Mouse (Mus musculus) neural tube, embryonic 13.5 days (tissue): ENCODE results near the gene Bcl7a. TPM values are rescaled to one million over a fixed set of nuclear protein-coding genes. Genes with fewer than 3 reads are reported as not detected.
A peak's percentile ranks its signal among the peaks of the same experiment; 100 is the strongest.

Source experiments
- ATAC-seq: fragments of 200-750 bp; cut with Nextera tagmentation; 2 replicates; pipeline ENCODE4 v1.8.0; 2017; ENCODE audit warnings: low read depth, mild to moderate bottlenecking, moderate TSS enrichment, moderate library complexity
- H3K27ac ChIP-seq: fragments of 300-500 bp; sonication (generic); replicated peaks from 2 replicates; pipeline ENCODE4 v1.5.1; 2015; ENCODE audit warnings: moderate library complexity, mild to moderate bottlenecking, inconsistent platforms
- H3K27me3 ChIP-seq: fragments of 300-500 bp; sonication (generic); 2 replicates; pipeline ENCODE4 v1.6.1; 2015; ENCODE audit warnings: mild to moderate bottlenecking, inconsistent platforms
- H3K36me3 ChIP-seq: fragments of 300-500 bp; sonication (generic); 2 replicates; pipeline ENCODE4 v1.6.1; 2015; ENCODE audit warnings: mild to moderate bottlenecking, inconsistent platforms
- H3K4me1 ChIP-seq: fragments of 300-500 bp; sonication (generic); replicated peaks from 2 replicates; pipeline ENCODE4 v1.6.1; 2015; ENCODE audit warnings: inconsistent platforms
- H3K4me2 ChIP-seq: fragments of 300-500 bp; sonication (generic); 2 replicates; pipeline ENCODE4 v1.6.1; 2015; ENCODE audit warnings: inconsistent platforms, mild to moderate bottlenecking, moderate library complexity
- H3K4me3 ChIP-seq: fragments of 300-500 bp; sonication (generic); 2 replicates; pipeline ENCODE4 v1.5.1; 2015; ENCODE audit warnings: mild to moderate bottlenecking, inconsistent platforms
- H3K9ac ChIP-seq: fragments of 300-500 bp; sonication (generic); 2 replicates; pipeline ENCODE4 v1.6.1; 2015; ENCODE audit warnings: moderate library complexity, mild to moderate bottlenecking, inconsistent platforms
- H3K9me3 ChIP-seq: fragments of 300-500 bp; sonication (generic); 2 replicates; pipeline ENCODE4 v1.6.1; 2016; ENCODE audit warnings: inconsistent platforms
- whole genome bisulfite sequencing: fragments of 180-500 bp; shearing (Covaris S2); methylation state at CpG from one replicate; pipeline ENCODE4 v1.1.7; 2015; 5-methylcytosine and 5-hydroxymethylcytosine counted together
- polyA plus RNA-seq: library from polyadenylated mRNA; unstranded; fragments of >200 nt; fragmentation: Nextera tagmentation; extraction: Ambion mirVana; gene quantifications from 2 replicates; pipeline ENCODE4 v1.2.1, GENCODE M21; 2015

Bcl7a gene
- polyA plus RNA-seq, 1 experiment from 2014 or later, result 47.4 TPM

- peaks cover 31% of the 10 kb centered on the region for H3K4me1 ChIP-seq
- H3K27me3 ChIP-seq, result no peaks in the 10 kb centered on the region
- WGBS, result 66% methylated on average over 7 of the region's 7 CpGs
- no peak for ATAC-seq
- no peak overlapping the region for H3K4me3 ChIP-seq
- H3K9me3 ChIP-seq, result no peaks in the 10 kb centered on the region
- H3K4me2 ChIP-seq, result no peak overlapping the region
- H3K9ac ChIP-seq, result 0 out of 2 replicates have a peak overlapping the region, but pooled peaks have one; percentile 34
- H3K36me3 ChIP-seq, result no peaks in the 10 kb centered on the region
- no peak overlapping the region for H3K27ac ChIP-seq
Observed at GRCm38 (mm10) chr5:123310221-123310620, 33.4 kb upstream of the Bcl7a start.

- H3K9me3 ChIP-seq, result no peaks in the 10 kb centered on the region
- no peak overlapping the region for H3K4me3 ChIP-seq
- H3K4me1 ChIP-seq, result peaks cover 29% of the 10 kb centered on the region
- no peak overlapping the region for H3K4me2 ChIP-seq
- no peaks in the 10 kb centered on the region for H3K27me3 ChIP-seq
- WGBS, result 52% methylated on average over 12 of the region's 12 CpGs
- no peak overlapping the region for H3K9ac ChIP-seq
- no peaks in the 10 kb centered on the region for H3K36me3 ChIP-seq
- H3K27ac ChIP-seq, result no peak overlapping the region
- ATAC-seq, result no peak
Observed at GRCm38 (mm10) chr5:123313058-123313630, 30.5 kb upstream of the Bcl7a start.

GRCm38 (mm10) chr5:123313851-123314380 is 29.7 kb upstream of the Bcl7a start:
- Histone ChIP-seq H3K4me1 (peaks cover 30% of the 10 kb centered on the region), H3K9me3 (no peaks in the 10 kb centered on the region), H3K36me3 (no peaks in the 10 kb centered on the region), H3K27me3 (no peaks in the 10 kb centered on the region), H3K27ac (no peak overlapping the region), H3K4me3 (no peak overlapping the region), H3K4me2 (no peak overlapping the region), H3K9ac (no peak overlapping the region)
- WGBS, result 43% methylated on average over 11 of the region's 11 CpGs
- no peak for ATAC-seq

GRCm38 (mm10) chr5:123315219-123315866 is 28.3 kb upstream of the Bcl7a start:
- Histone ChIP-seq H3K4me1 (peaks cover 23% of the 10 kb centered on the region), H3K4me2 (no peak overlapping the region), H3K27ac (peak overlapping the region; percentile 59; the same call in 1 of the 2 replicates), H3K9me3 (no peaks in the 10 kb centered on the region), H3K27me3 (no peaks in the 10 kb centered on the region), H3K4me3 (no peak overlapping the region), H3K9ac (no peak overlapping the region), H3K36me3 (no peaks in the 10 kb centered on the region)
- 30% methylated on average over 10 of the region's 10 CpGs for WGBS
- no peak for ATAC-seq

GRCm38 (mm10) chr5:123317992-123318391 is 25.6 kb upstream of the Bcl7a start:
- Histone ChIP-seq H3K4me2 (peak overlapping the region; percentile 20), H3K36me3 (no peaks in the 10 kb centered on the region), H3K27me3 (no peaks in the 10 kb centered on the region), H3K27ac (no peak overlapping the region), H3K9me3 (no peaks in the 10 kb centered on the region), H3K4me1 (peaks cover 22% of the 10 kb centered on the region), H3K9ac (no peak overlapping the region), H3K4me3 (peak overlapping the region; percentile 15; the same call in 1 of the 2 replicates)
- WGBS, result 16% methylated on average over 6 of the region's 6 CpGs
- ATAC-seq, result no peak

- 95% methylated on average over 3 of the region's 3 CpGs for WGBS
- Histone ChIP-seq H3K9me3 (no peaks in the 10 kb centered on the region), H3K27me3 (no peaks in the 10 kb centered on the region), H3K27ac (no peak overlapping the region), H3K4me3 (no peak overlapping the region), H3K4me1 (peaks cover 25% of the 10 kb centered on the region), H3K36me3 (no peaks in the 10 kb centered on the region), H3K4me2 (no peak overlapping the region), H3K9ac (no peak overlapping the region)
- no peak for ATAC-seq
Observed at GRCm38 (mm10) chr5:123320136-123320535, 23.5 kb upstream of the Bcl7a start.

- peak overlapping the region; percentile 35 for H3K4me2 ChIP-seq
- no peak overlapping the region for H3K4me3 ChIP-seq
- H3K4me1 ChIP-seq, result peaks cover 21% of the 10 kb centered on the region
- ATAC-seq, result peak; percentile 61; the same call in 1 of the 2 replicates
- 16% methylated on average over 15 of the region's 15 CpGs for WGBS
- no peaks in the 10 kb centered on the region for H3K9me3 ChIP-seq
- H3K27ac ChIP-seq, result peak overlapping the region; percentile 59; the same call in 1 of the 2 replicates
- no peaks in the 10 kb centered on the region for H3K36me3 ChIP-seq
- H3K9ac ChIP-seq, result 0 out of 2 replicates have a peak overlapping the region, but pooled peaks have one; percentile 8
- no peaks in the 10 kb centered on the region for H3K27me3 ChIP-seq
Observed at GRCm38 (mm10) chr5:123324242-123324641, 19.4 kb upstream of the Bcl7a start.

GRCm38 (mm10) chr5:123326006-123326750 is 17.5 kb upstream of the Bcl7a start:
- Histone ChIP-seq H3K9me3 (no peaks in the 10 kb centered on the region), H3K4me2 (no peak overlapping the region), H3K27me3 (no peaks in the 10 kb centered on the region), H3K4me3 (no peak overlapping the region), H3K27ac (no peak overlapping the region), H3K4me1 (peaks cover 21% of the 10 kb centered on the region), H3K9ac (no peak overlapping the region), H3K36me3 (no peaks in the 10 kb centered on the region)
- WGBS, result 64% methylated on average over 15 of the region's 15 CpGs
- no peak for ATAC-seq

GRCm38 (mm10) chr5:123326751-123327148 is 16.9 kb upstream of the Bcl7a start:
- ATAC-seq, result no peak
- no peaks in the 10 kb centered on the region for H3K27me3 ChIP-seq
- peaks cover 21% of the 10 kb centered on the region for H3K4me1 ChIP-seq
- H3K4me2 ChIP-seq, result no peak overlapping the region
- H3K4me3 ChIP-seq, result no peak overlapping the region
- no peaks in the 10 kb centered on the region for H3K36me3 ChIP-seq
- H3K27ac ChIP-seq, result no peak overlapping the region
- no peak overlapping the region for H3K9ac ChIP-seq
- H3K9me3 ChIP-seq, result no peaks in the 10 kb centered on the region
- WGBS, result 80% methylated on average over 9 of the region's 9 CpGs

GRCm38 (mm10) chr5:123327686-123328085 is 15.9 kb upstream of the Bcl7a start:
- ATAC-seq, result no peak
- H3K9ac ChIP-seq, result no peak overlapping the region
- WGBS, result 90% methylated on average over 8 of the region's 8 CpGs

GRCm38 (mm10) chr5:123333566-123333965 is 10.1 kb upstream of the Bcl7a start:
- Histone ChIP-seq H3K27me3 (no peaks in the 10 kb centered on the region), H3K27ac (no peak overlapping the region), H3K9me3 (no peaks in the 10 kb centered on the region), H3K4me3 (no peak overlapping the region), H3K9ac (no peak overlapping the region), H3K36me3 (no peaks in the 10 kb centered on the region), H3K4me2 (no peak overlapping the region), H3K4me1 (0 out of 2 replicates have a peak, but pooled peaks cover 5% of the 10 kb centered on the region)
- WGBS, result 81% methylated on average over 6 of the region's 6 CpGs
- no peak for ATAC-seq

More at GRCm38 (mm10) chr5:123327686-123328085, 15.9 kb upstream of the Bcl7a start:
- Histone ChIP-seq H3K36me3 (no peaks in the 10 kb centered on the region), H3K4me2 (no peak overlapping the region), H3K4me3 (no peak overlapping the region), H3K4me1 (peaks cover 21% of the 10 kb centered on the region), H3K27ac (no peak overlapping the region), H3K27me3 (no peaks in the 10 kb centered on the region), H3K9me3 (no peaks in the 10 kb centered on the region)
